Mouse (Mus musculus) urinary bladder, postnatal 25 days (tissue): Measurements from ENCODE around the gene Sun1.
A peak's percentile ranks its signal among the peaks of the same experiment; 100 is the strongest.

Source experiments
- DNase-seq: peaks from one replicate; pipeline ENCODE4 v3.0.0; 2022; ENCODE audit warnings: low spot score

The Sun1 gene

DNA sequence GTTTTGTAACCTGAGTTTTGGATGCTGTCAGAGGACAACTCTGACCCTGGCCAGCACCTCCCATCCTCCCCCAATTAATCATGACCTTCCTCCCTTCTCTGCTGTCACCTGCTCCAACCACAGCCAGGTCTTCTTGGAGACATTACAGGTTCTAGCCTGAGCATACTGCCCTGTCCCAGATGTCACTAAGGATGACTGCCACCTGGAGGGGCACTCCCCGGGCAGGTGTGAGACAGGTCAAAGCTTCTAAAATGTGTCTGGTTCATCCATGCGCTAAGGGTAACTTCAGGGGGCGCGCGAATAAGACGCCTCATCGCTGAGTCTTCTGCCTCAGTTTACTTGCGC, 51.3 kb downstream of the Sun1 start:
- no peak for DNase-seq

DNA sequence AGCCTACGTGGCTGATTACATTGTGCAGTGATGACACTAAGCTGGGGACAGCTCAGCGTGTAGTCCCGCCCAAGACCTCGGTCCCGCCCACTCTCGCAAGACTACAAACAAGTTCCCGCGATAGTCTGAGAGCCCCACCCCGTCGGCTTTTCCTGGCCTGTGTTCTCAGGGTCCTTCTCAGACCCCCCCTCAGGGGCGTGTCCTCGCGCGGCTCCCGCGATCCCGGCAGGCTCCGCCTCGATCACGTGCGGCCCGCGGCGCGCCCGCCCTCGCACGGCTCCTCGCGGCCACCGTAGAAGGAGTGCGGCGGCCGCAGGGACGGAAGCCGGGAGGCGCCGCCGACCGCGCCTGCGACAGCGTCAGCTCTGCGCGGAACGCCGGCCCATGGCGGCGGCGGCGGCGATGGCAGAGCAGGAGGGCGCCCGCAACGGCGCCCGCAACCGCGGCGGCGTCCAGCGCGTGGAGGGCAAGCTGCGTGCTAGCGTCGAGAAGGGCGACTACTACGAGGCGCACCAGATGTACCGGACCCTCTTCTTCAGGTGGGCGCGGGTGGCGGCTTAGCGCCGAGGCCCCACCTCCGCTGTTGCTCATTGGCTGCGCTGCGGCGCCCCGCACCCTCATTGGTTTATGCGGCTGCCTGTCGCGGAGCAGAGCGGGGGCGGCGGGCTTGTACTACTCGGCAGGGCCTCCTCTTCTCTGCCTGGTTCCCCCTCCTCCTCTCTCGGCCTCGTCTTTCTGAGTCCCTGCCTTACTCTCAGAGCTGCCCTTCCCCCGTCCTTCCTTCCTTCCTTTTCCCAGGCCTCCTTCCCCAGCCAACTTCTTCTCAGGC, 51.9 kb downstream of the Sun1 start, which contains the start of gene Get4:
Gene Get4, plus strand, starts transcription at position 244 of the 829 bp plus-strand sequence.
- peak; percentile 97 for DNase-seq

- DNase-seq, result no peak
Measured at GRCm38 (mm10) chr5:139252910-139253245, 52.4 kb downstream of the Sun1 start.

GRCm38 (mm10) chr5:139253301-139253741, 52.9 kb downstream of the Sun1 start:
- no peak for DNase-seq

DNA sequence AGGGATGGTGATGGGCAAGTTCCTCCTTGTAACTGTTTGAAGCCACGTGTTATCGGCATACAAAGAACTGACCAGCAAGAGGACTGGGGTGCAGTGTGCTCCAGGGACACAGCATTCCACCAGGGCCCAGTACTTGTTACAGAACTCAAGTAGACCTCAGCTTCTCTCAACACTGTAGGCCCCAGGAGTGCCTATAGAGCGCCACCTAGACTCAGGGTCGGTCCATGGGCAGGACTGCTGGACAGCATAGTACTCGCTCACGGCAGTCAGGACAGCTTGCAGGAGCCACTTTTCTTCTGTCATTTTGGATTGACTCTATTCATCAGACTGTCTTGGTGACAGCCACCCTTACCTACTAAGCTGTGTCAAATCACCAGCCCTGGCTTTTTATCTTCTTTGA, 54.5 kb downstream of the Sun1 start:
- no peak for DNase-seq

- DNase-seq, result no peak
Measured at GRCm38 (mm10) chr5:139255777-139256176, 55.3 kb downstream of the Sun1 start.

DNA sequence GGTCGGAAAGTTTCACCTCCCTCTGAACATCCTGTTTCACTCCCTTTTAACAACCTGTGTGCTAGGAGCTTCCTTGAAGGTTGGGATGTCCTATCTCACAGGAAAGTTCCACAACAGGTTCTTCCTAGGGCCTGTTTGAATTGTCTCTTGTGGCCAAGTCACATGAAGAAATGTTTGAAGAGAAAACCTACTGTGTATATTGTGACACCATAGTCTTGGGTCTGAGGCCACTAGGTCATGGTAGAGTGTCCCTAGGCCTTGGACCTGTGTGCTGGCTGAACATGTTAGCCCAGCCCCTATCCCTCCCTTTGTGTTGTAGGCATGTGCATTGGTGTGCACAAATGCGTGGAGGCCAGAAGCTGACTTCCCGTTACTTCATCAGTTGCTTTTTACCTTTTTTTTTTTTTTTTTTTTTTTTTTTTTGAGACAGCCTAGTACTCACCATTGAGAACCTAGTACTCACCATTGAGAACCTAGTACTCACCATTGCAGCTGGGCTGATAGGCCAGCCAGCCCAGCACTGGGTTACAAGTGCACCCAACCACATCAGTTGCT, 55.9 kb downstream of the Sun1 start:
- no peak for DNase-seq

GRCm38 (mm10) chr5:139257265-139257664, 56.8 kb downstream of the Sun1 start:
- no peak for DNase-seq

DNA sequence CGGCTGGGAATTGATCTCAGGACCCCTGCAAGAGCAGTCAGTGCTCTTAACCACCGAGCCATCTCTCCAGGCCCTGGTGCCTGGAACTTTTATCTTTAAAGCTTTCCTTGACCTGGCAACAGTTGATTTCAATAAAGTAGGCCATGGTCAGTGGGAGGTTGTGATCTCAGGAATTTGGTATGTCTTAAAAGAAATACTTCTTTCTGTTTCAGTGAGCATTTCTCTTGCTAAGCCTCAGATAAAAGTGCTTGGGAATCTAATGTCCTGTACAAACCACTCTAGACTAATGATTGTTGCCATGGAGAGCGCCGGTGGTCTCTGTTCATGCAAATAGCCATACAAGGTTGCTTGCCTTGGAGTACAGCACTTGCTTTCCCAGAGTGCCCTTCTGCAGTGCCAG, 57.4 kb downstream of the Sun1 start:
- no peak for DNase-seq

GRCm38 (mm10) chr5:139258371-139259035, 58.1 kb downstream of the Sun1 start:
- no peak for DNase-seq

- DNase-seq, result no peak
Measured at GRCm38 (mm10) chr5:139259853-139260252, 59.4 kb downstream of the Sun1 start.

DNA sequence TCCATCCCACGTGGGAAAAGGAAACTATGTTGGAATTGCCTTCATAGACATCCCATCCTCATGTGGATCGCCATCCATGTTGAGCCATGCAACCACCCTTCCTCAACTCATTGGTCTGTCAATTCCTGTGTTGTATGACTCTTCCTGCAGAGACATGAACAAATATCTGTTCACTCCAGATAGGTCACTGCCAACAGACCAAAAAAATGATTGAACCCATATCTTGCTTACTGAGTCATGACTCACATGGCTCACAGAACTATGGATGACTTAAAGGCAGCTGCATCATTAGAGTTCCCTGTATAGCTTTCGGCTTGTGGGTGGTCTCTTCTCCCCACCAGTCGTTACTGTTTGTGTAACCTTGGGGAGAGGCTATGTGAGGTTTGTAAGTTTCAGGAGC, 61.0 kb downstream of the Sun1 start:
- DNase-seq, result no peak

DNA sequence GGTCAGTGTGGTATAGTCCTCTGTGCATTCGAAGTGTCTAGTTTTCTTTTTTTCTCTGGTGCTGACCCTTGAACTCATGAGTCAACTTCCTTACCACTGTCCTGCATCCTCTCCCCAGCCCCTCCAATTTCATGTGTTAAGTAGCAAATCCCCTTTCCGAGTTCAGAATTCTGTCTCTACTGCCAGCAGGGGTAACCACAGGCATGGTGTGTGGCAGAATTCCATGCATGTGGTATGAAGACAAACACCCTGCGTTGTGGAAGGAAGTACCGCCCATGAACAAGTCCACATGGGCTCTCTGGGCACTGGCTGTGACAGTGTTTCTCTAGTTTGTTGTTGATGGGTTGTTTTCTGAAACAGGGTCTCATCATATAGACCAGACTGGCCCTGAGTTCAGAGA, 67.2 kb downstream of the Sun1 start:
- DNase-seq, result no peak

- no peak for DNase-seq
Measured at GRCm38 (mm10) chr5:139270806-139271521, 70.5 kb downstream of the Sun1 start.

DNA sequence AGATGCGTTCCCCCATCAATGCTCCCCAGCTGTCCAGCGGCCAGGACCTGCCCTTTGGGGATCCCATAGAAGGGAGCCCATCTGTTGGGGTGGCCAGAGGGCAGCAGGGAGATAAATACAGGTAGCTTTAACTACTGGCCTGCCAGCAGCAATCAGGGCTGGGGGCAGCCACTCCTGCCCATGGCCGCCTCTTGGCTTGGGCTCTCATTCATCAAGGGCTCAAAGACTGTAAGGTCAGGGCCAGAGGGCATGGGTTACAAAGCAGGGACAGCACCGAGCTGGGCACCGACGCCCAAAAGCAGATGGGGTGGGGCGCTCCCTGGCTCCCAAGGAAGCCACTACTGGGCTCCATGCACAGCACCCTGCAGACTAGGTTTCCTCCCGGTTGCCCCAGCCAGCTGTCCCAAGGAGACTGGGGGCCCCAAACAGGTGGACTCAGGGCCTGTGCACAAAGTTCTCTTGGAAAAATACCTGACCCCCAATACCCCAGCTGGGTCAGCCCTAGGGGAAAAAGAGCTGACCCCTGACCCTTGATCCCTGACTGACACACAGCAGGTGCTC, 71.6 kb downstream of the Sun1 start:
- DNase-seq, result no peak

DNA sequence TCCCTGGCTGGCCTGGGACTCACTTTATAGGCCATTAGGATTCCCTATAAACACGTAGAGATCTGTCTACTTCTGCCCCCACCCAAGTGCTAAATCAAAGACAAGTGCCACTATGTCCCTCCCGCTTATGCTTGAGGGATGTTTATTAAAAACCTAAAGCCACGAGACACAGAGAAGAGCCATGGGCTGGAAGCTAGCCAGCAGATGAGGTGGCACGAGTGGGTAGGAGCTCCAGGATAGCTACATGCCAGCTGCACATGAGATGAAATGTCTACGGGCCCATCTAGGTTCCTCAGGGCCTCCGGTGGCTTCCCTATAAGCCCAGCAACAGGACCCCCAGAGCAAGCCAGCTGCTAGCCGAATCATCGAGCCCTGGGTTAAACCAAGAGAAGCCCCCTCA, 76.8 kb downstream of the Sun1 start:
- DNase-seq, result no peak

DNA sequence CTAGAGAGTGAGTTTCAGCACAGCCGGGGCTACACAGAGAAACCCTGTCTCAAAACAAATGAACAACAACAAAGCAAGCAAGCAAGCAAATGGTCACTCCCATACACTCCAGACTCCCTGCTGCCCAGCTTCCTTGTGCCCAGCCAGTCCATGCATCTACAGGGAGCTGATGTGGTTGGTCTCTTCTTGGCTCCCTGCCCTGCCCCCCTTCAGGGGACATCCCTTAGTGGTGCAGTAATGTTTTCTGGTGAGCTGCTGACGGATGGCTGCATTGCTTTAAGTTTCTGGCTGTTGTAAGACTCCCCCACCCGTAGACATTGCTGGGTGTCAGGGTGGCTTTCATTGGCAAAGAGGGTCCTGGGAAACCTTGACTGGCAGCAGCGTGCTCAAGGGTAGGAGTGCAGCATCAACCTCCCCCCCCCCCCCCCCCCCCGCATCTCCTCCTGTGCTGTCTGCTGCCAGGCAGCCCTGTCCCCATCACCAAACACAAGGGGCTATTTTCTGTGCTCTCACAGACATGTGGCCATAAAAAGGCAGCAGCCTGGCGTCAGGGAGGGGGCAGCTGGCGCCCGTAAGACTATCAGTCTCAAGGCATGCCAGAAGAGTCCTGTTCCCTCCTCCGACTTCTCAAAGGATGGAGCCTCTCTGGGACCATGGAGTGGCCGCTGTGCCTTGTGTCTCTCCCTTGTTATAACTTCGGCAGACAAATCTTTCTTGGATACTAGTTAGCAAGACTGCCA, 81.1 kb downstream of the Sun1 start:
- DNase-seq, result no peak

DNA sequence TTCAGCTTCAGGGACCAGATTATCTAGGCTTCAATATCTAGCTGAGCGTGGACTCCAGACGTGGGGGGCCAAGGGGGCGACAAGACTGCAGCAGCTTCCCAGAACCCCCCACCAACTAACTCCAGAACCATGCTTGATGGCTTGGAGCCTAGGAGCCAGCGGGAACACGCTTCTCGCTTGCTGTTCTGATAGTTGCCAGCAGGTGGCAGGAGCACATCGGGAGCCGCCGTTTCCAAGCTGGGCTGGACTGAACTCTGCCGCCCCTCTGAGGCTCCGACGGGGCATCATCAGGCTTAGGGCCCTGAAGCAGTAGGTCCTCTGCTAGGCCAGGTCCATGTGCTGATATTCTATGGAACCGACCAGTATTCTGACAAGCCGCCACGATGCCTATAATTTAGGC, 81.8 kb downstream of the Sun1 start:
- peak; percentile 91 for DNase-seq

DNA sequence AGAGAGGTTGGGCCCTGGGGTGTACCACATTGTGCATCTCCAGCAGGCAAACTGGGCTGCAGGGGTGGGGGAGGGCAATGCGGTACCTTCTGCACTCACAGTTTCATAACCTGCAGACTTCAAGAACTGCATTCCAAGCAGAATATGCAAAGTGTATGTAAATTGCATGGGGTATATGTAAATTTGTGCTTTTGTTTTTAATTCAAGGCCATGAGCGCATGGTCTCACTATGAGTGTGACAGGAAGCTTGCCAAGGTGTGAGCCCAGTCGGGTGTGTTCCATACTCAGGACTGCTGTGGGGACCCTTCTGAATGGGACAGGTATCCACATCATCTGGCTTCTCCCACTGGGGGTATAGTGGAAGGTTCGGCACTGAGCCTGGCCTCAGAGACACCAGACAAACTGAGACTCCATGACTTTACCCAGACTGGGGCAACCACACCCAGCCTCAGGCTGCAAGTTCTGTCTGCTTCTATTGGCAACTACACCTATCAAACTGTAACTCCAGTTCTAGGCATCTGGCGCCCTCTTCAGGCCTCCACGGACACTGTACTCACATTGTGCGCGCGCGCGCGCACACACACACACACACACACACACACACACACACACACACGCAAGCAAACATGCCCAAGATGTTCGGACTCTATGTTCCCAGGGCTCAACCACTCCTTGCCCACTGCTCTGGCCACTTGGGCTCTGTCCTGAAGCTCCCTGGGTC, 83.2 kb downstream of the Sun1 start:
- DNase-seq, result no peak

DNA sequence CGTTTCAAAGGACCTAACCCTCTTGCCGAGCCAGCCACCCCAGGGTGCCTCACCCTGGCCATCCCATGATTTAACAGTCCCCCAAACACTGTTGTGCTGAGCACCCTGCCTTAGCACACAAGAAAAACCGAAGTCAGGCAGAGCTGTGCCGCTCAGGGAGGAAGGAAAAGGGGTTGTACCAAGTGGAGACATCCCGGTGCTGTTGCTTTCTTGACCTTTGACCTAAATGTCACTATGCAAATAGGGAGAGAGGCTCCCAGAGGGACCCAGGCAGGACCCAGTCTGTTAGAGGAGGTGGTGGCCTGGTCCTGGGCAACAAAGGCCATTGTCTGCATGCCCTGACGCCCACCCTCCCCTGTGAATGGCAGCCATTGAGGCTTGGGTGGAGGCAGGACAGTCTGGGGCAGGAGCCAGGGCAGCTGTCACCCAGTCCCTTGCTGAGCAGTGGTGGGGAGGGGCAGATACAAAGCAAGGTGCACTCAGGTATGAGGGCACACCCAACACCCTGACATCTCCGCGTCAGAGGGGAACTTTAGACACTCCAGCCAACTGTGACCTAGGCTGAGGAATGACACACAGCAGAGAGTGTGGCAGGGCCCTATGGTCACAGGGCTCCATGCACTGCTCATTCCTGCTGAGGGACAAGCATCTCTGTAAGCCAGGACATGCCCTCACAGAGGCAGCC, 85.1 kb downstream of the Sun1 start:
- DNase-seq, result no peak
